Mouse (Mus musculus) neural tube, embryonic 12.5 days (tissue): ENCODE measurements around the gene Sgca. TPM values are rescaled to one million over a fixed set of nuclear protein-coding genes. Genes with fewer than 3 reads are reported as not detected.

ENCODE experiments used
- ATAC-seq: fragments of 200-750 bp; cut with Nextera tagmentation; 2 replicates; pipeline ENCODE4 v1.8.0; 2017; ENCODE audit warnings: low read depth, mild to moderate bottlenecking, moderate TSS enrichment, moderate library complexity; ENCODE audit not compliant: low FRiP score
- H3K27ac ChIP-seq: fragments of 300-500 bp; sonication (generic); 2 replicates; pipeline ENCODE4 v1.5.1; 2016
- H3K27me3 ChIP-seq: fragments of 300-500 bp; sonication (generic); replicated peaks from 2 replicates; pipeline ENCODE4 v1.6.1; 2016; ENCODE audit warnings: mild to moderate bottlenecking
- H3K36me3 ChIP-seq: fragments of 300-500 bp; sonication (generic); 2 replicates; pipeline ENCODE4 v1.6.1; 2016; ENCODE audit warnings: mild to moderate bottlenecking
- H3K4me1 ChIP-seq: fragments of 300-500 bp; sonication (generic); 2 replicates; pipeline ENCODE4 v1.6.1; 2016
- H3K4me2 ChIP-seq: fragments of 300-500 bp; sonication (generic); replicated peaks from 2 replicates; pipeline ENCODE4 v1.6.1; 2016; ENCODE audit warnings: mild to moderate bottlenecking
- H3K4me3 ChIP-seq: fragments of 300-500 bp; sonication (generic); 2 replicates; pipeline ENCODE4 v1.5.1; 2016
- H3K9ac ChIP-seq: fragments of 300-500 bp; sonication (generic); 2 replicates; pipeline ENCODE4 v1.6.1; 2016; ENCODE audit warnings: mild to moderate bottlenecking
- H3K9me3 ChIP-seq: fragments of 300-500 bp; sonication (generic); 2 replicates; pipeline ENCODE4 v1.6.1; 2016; ENCODE audit warnings: mild to moderate bottlenecking
- WGBS: fragments of 180-500 bp; shearing (Covaris S2); methylation state at CpG from one replicate; pipeline ENCODE4 v1.1.7; 2016; 5-methylcytosine and 5-hydroxymethylcytosine counted together
- polyA plus RNA-seq: library from polyadenylated mRNA; unstranded; fragments of >200 nt; fragmentation: Nextera tagmentation; extraction: Ambion mirVana; gene quantifications from 2 replicates; pipeline ENCODE4 v1.2.1, GENCODE M21; 2016

Gene Sgca
- polyA plus RNA-seq, 1 experiment from 2014 or later = 0.90 TPM

GRCm38 (mm10) chr11:94957693-94958064 is 18.4 kb downstream of the Sgca start:
- no peak for ATAC-seq
- 87% methylated on average over 9 of the region's 9 CpGs for WGBS
- no peak overlapping the region for H3K4me2 ChIP-seq
- H3K27me3 ChIP-seq = no peaks in the 10 kb centered on the region
- H3K9ac ChIP-seq = no peak overlapping the region
- no peaks in the 10 kb centered on the region for H3K9me3 ChIP-seq
- no peak overlapping the region for H3K27ac ChIP-seq
- no peak overlapping the region for H3K4me3 ChIP-seq
- H3K36me3 ChIP-seq = no peaks in the 10 kb centered on the region
- no peaks in the 10 kb centered on the region for H3K4me1 ChIP-seq

DNA sequence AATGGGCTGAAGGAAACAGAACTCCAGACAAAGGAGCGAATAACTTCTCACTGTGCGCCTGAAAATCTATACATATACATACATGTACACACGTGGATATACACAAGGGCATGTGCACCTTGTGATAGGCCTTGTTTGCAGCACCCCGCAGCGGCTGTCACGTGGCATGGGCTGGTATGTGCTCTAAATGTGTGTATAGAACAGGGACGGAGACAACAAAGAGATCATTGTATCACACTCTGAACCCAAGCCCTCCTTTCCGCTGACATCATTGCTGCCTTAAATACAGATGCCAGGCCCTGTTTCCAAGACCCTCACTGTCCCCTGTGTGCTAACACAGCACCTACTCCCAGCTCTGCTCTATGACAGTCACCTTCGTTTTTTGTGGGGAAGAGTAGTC is 21.0 kb downstream of the Sgca start:
- Histone ChIP-seq H3K9ac (no peak overlapping the region), H3K4me1 (no peaks in the 10 kb centered on the region; the same call in 1 of the 2 replicates), H3K4me3 (no peak overlapping the region), H3K4me2 (no peak overlapping the region), H3K36me3 (no peaks in the 10 kb centered on the region), H3K27ac (no peak overlapping the region), H3K27me3 (no peaks in the 10 kb centered on the region), H3K9me3 (no peaks in the 10 kb centered on the region)
- 68% methylated on average over 9 of the region's 9 CpGs for WGBS
- ATAC-seq = peak; percentile 58; the same call in 1 of the 2 replicates

- H3K27me3 ChIP-seq = no peaks in the 10 kb centered on the region
- WGBS = 4% methylated on average over 6 of the region's 6 CpGs
- no peaks in the 10 kb centered on the region; the same call in 1 of the 2 replicates for H3K4me1 ChIP-seq
- no peak overlapping the region for H3K9ac ChIP-seq
- no peaks in the 10 kb centered on the region for H3K9me3 ChIP-seq
- no peak overlapping the region for H3K27ac ChIP-seq
- H3K4me3 ChIP-seq = no peak overlapping the region
- H3K4me2 ChIP-seq = no peak overlapping the region
- ATAC-seq = peak; percentile 37; the same call in 1 of the 2 replicates
- no peaks in the 10 kb centered on the region for H3K36me3 ChIP-seq
Measured at GRCm38 (mm10) chr11:94952169-94952568, 24.0 kb downstream of the Sgca start.

DNA sequence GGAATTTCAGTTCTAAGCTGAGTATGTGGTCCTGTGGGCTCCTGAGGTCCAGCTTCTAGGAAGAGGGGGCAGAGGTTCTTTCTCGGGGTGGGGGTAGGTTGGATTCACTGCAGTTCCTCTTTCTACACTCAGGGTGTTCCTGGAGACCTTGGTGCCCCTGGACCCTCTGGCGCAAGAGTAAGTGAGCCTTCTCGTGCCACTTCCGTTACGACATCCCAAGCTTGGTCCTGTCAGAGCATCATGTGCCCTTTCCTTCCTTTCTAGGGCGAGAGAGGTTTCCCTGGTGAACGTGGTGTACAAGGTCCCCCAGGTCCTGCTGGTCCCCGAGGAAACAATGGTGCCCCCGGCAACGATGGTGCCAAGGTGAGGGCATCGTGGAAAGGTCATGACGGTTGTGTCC is 30.9 kb downstream of the Sgca start:
- Histone ChIP-seq H3K27ac (no peak overlapping the region), H3K9me3 (no peaks in the 10 kb centered on the region), H3K9ac (no peak overlapping the region), H3K4me3 (no peak overlapping the region), H3K4me1 (no peaks in the 10 kb centered on the region), H3K27me3 (0 out of 2 replicates have a peak, but pooled peaks cover 11% of the 10 kb centered on the region), H3K36me3 (no peaks in the 10 kb centered on the region), H3K4me2 (no peak overlapping the region)
- 89% methylated on average over 12 of the region's 12 CpGs for WGBS
- ATAC-seq = no peak

GRCm38 (mm10) chr11:94944295-94944694 is 31.8 kb downstream of the Sgca start:
- H3K9ac ChIP-seq = no peak overlapping the region
- H3K9me3 ChIP-seq = no peaks in the 10 kb centered on the region
- H3K27me3 ChIP-seq = peaks cover 15% of the 10 kb centered on the region; the same call in 1 of the 2 replicates
- no peak overlapping the region for H3K4me3 ChIP-seq
- no peak overlapping the region for H3K27ac ChIP-seq
- H3K36me3 ChIP-seq = no peaks in the 10 kb centered on the region
- no peaks in the 10 kb centered on the region for H3K4me1 ChIP-seq
- ATAC-seq = no peak
- H3K4me2 ChIP-seq = no peak overlapping the region
- 18% methylated on average over 8 of the region's 8 CpGs for WGBS

DNA sequence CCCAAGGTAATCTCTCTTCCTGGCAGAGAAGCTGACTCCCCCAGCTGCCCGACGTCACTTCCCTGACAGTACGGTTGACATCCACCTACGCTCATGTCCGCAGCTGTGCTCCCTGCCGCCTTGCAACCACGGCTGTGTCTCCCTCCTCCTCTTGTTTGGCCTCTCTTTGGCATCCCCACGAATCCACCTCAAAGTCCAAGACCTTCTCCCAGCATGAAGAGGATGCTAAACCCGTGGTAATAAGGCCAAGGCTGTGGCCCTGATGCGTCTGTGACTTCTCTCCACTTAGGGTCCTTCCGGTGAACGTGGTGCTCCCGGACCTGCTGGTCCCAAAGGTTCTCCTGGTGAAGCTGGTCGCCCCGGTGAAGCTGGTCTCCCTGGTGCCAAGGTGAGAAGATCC is 33.1 kb downstream of the Sgca start:
- 84% methylated on average over 15 of the region's 15 CpGs for WGBS
- H3K4me1 ChIP-seq = peaks cover 3% of the 10 kb centered on the region; the same call in 1 of the 2 replicates
- ATAC-seq = no peak
- H3K4me2 ChIP-seq = no peak overlapping the region
- no peak overlapping the region for H3K27ac ChIP-seq
- no peaks in the 10 kb centered on the region for H3K36me3 ChIP-seq
- H3K4me3 ChIP-seq = no peak overlapping the region
- no peak overlapping the region for H3K9ac ChIP-seq
- H3K27me3 ChIP-seq = peaks cover 19% of the 10 kb centered on the region; the same call in 1 of the 2 replicates
- H3K9me3 ChIP-seq = no peaks in the 10 kb centered on the region

- no peak for ATAC-seq
- Histone ChIP-seq H3K9ac (no peak overlapping the region), H3K4me2 (no peak overlapping the region), H3K9me3 (no peaks in the 10 kb centered on the region), H3K4me1 (peaks cover 7% of the 10 kb centered on the region), H3K27me3 (peaks cover 25% of the 10 kb centered on the region), H3K4me3 (no peak overlapping the region), H3K36me3 (no peaks in the 10 kb centered on the region), H3K27ac (no peak overlapping the region)
- 52% methylated on average over 13 of the region's 13 CpGs for WGBS
Measured at GRCm38 (mm10) chr11:94942282-94943023, 33.7 kb downstream of the Sgca start.

DNA sequence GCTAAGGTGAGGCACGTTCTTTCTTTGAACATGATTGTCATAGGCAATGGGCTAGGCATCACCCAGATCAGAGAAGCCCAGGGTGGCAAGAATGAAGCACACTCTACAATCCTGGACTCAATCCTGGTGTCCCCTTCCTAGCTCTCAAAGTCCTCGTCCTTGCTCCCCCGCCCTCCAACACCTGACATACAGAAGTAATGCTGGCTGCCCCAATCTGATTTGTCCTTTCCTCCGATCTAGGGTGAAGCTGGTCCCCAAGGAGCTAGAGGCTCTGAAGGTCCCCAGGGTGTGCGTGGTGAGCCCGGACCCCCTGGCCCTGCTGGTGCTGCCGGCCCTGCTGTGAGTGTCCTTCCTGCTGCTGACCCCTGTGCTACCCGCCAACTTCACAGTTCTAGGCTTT is 34.4 kb downstream of the Sgca start:
- ATAC-seq = no peak
- H3K27ac ChIP-seq = no peak overlapping the region
- H3K27me3 ChIP-seq = peaks cover 27% of the 10 kb centered on the region
- no peaks in the 10 kb centered on the region for H3K36me3 ChIP-seq
- no peak overlapping the region for H3K9ac ChIP-seq
- peaks cover 10% of the 10 kb centered on the region for H3K4me1 ChIP-seq
- 83% methylated on average over 8 of the region's 8 CpGs for WGBS
- no peaks in the 10 kb centered on the region for H3K9me3 ChIP-seq
- H3K4me3 ChIP-seq = no peak overlapping the region
- H3K4me2 ChIP-seq = no peak overlapping the region

DNA sequence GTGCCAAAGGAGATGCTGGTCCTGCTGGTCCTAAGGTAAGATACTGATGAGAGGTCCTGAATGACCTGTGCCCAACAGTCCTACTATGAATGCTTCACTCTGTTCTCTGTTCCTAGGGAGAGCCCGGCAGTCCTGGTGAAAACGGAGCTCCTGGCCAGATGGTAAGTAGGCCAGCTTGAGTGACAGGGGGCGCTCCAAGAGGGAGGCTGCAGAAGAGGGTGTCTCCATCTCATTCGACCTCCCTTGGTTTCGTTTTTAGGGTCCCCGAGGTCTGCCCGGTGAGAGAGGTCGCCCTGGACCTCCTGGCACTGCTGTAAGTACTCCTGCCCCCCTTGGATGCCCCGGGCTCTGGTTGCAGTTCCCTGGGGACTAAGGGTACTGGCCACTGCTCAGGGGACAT is 35.0 kb downstream of the Sgca start:
- H3K9me3 ChIP-seq = no peaks in the 10 kb centered on the region
- H3K4me2 ChIP-seq = no peak overlapping the region
- H3K36me3 ChIP-seq = no peaks in the 10 kb centered on the region
- 40% methylated on average over 9 of the region's 9 CpGs for WGBS
- H3K4me3 ChIP-seq = no peak overlapping the region
- H3K27me3 ChIP-seq = peaks cover 30% of the 10 kb centered on the region
- H3K4me1 ChIP-seq = peaks cover 10% of the 10 kb centered on the region
- ATAC-seq = no peak
- H3K9ac ChIP-seq = no peak overlapping the region
- no peak overlapping the region for H3K27ac ChIP-seq

DNA sequence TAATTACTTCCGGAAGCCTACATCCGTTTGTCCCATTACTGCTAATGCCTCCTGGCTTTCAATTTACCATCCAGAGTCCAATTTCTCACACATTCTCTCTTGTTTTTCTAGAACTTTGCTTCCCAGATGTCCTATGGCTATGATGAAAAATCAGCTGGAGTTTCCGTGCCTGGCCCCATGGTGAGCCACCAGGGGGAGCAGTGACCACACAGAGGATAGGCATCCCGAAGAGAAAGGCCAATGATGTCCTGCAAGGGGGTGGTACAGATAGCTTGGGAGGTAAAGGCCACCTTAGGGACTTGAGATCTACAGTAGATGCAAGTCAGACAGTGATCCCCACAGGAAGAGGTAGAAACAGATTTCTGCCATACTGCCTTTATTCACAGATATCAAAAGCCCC is 36.8 kb downstream of the Sgca start:
- H3K4me1 ChIP-seq = peaks cover 10% of the 10 kb centered on the region
- H3K4me2 ChIP-seq = no peak overlapping the region
- no peak for ATAC-seq
- H3K9ac ChIP-seq = no peak overlapping the region
- no peaks in the 10 kb centered on the region for H3K36me3 ChIP-seq
- H3K27ac ChIP-seq = no peak overlapping the region
- no peaks in the 10 kb centered on the region for H3K9me3 ChIP-seq
- 25% methylated on average over 4 of the region's 4 CpGs for WGBS
- no peak overlapping the region for H3K4me3 ChIP-seq
- peaks cover 43% of the 10 kb centered on the region for H3K27me3 ChIP-seq

- Histone ChIP-seq H3K4me2 (peak overlapping the region; percentile 61), H3K36me3 (no peaks in the 10 kb centered on the region), H3K27me3 (peaks cover 53% of the 10 kb centered on the region), H3K9me3 (no peaks in the 10 kb centered on the region), H3K9ac (no peak overlapping the region), H3K4me1 (peaks cover 10% of the 10 kb centered on the region), H3K4me3 (no peak overlapping the region; the same call in 1 of the 2 replicates), H3K27ac (no peak overlapping the region)
- WGBS = 23% methylated on average over 9 of the region's 9 CpGs
- no peak for ATAC-seq
Measured at GRCm38 (mm10) chr11:94938296-94938695, 37.8 kb downstream of the Sgca start.

GRCm38 (mm10) chr11:94937787-94938186 is 38.3 kb downstream of the Sgca start:
- peaks cover 11% of the 10 kb centered on the region for H3K4me1 ChIP-seq
- 2% methylated on average over 15 of the region's 15 CpGs for WGBS
- no peaks in the 10 kb centered on the region for H3K36me3 ChIP-seq
- no peaks in the 10 kb centered on the region for H3K9me3 ChIP-seq
- peak overlapping the region; percentile 23 for H3K4me3 ChIP-seq
- peak overlapping the region; percentile 61 for H3K4me2 ChIP-seq
- 0 out of 2 replicates have a peak, but pooled peaks have one; percentile 7 for ATAC-seq
- H3K9ac ChIP-seq = no peak overlapping the region
- H3K27ac ChIP-seq = no peak overlapping the region
- H3K27me3 ChIP-seq = peaks cover 56% of the 10 kb centered on the region

GRCm38 (mm10) chr11:94937335-94937781 is 38.8 kb downstream of the Sgca start:
- H3K27ac ChIP-seq = no peak overlapping the region
- peaks cover 13% of the 10 kb centered on the region for H3K4me1 ChIP-seq
- peak overlapping the region; percentile 23 for H3K4me3 ChIP-seq
- no peak overlapping the region for H3K9ac ChIP-seq
- H3K27me3 ChIP-seq = peaks cover 56% of the 10 kb centered on the region
- under 1% methylated on average over 18 of the region's 18 CpGs for WGBS
- H3K4me2 ChIP-seq = peak overlapping the region; percentile 61
- ATAC-seq = peak; percentile 42
- H3K9me3 ChIP-seq = no peaks in the 10 kb centered on the region
- H3K36me3 ChIP-seq = no peaks in the 10 kb centered on the region
